Mouse (Mus musculus) forebrain, embryonic 16.5 days (tissue): ENCODE results near the gene Nipbl. TPM values are rescaled to one million over a fixed set of nuclear protein-coding genes. Genes with fewer than 3 reads are reported as not detected.

ENCODE experiments used
- ATAC-seq: fragments of 200-750 bp; cut with Nextera tagmentation; 2 replicates; pipeline ENCODE4 v1.8.0; 2017; ENCODE audit warnings: mild to moderate bottlenecking, moderate library complexity
- H3K27ac ChIP-seq: fragments of 300-500 bp; sonication (generic); 2 replicates; pipeline ENCODE4 v1.5.1; 2014; ENCODE audit warnings: low read length, control low read depth
- H3K27me3 ChIP-seq: fragments of 300-500 bp; sonication (generic); replicated peaks from 2 replicates; pipeline ENCODE4 v1.6.1; 2014; ENCODE audit warnings: low read length; ENCODE audit not compliant: control insufficient read depth, insufficient read depth
- H3K36me3 ChIP-seq: fragments of 300-500 bp; sonication (generic); 2 replicates; pipeline ENCODE4 v1.6.1; 2014; ENCODE audit not compliant: control insufficient read depth, insufficient read depth
- H3K4me1 ChIP-seq: fragments of 300-500 bp; sonication (generic); replicated peaks from 2 replicates; pipeline ENCODE4 v1.6.1; 2014; ENCODE audit warnings: low read length; ENCODE audit not compliant: control insufficient read depth, insufficient read depth
- H3K4me2 ChIP-seq: fragments of 300-500 bp; sonication (generic); 2 replicates; pipeline ENCODE4 v1.6.1; 2014; ENCODE audit warnings: mild to moderate bottlenecking, low read length, control low read depth
- H3K4me3 ChIP-seq: fragments of 300-500 bp; sonication (generic); replicated peaks from 2 replicates; pipeline ENCODE4 v1.5.1; 2014; ENCODE audit warnings: mild to moderate bottlenecking, low read length, control low read depth
- H3K9ac ChIP-seq: fragments of 300-500 bp; sonication (generic); replicated peaks from 2 replicates; pipeline ENCODE4 v1.6.1; 2014; ENCODE audit warnings: low read depth, low read length, control low read depth
- H3K9me3 ChIP-seq: fragments of 300-500 bp; sonication (generic); 2 replicates; pipeline ENCODE4 v1.6.1; 2016; ENCODE audit warnings: low read length; ENCODE audit not compliant: control insufficient read depth
- WGBS: fragments of 180-500 bp; shearing (Covaris S2); extraction: QIAGEN DNeasy Blood & Tissue Kit; methylation state at CpG from one replicate; pipeline ENCODE4 v1.1.7; 2014; 5-methylcytosine and 5-hydroxymethylcytosine counted together
- polyA plus RNA-seq: library from polyadenylated mRNA; unstranded; fragments of >200 nt; fragmentation: Nextera tagmentation; extraction: Ambion mirVana; gene quantifications from 2 replicates; pipeline ENCODE4 v1.2.1, GENCODE M21; 2015

Gene Nipbl
- polyA plus RNA-seq, 1 experiment from 2014 or later = 18.1 TPM

- Histone ChIP-seq H3K27me3 (no peaks in the 10 kb centered on the region), H3K27ac (no peak overlapping the region), H3K4me2 (no peak overlapping the region), H3K9me3 (no peaks in the 10 kb centered on the region), H3K4me1 (no peaks in the 10 kb centered on the region), H3K4me3 (no peak overlapping the region), H3K9ac (no peak overlapping the region), H3K36me3 (peaks cover 24% of the 10 kb centered on the region)
- WGBS = 98% methylated on average over 2 of the region's 2 CpGs
- ATAC-seq = no peak
These were observed 118.6 kb downstream of the Nipbl start for GRCm38 (mm10) chr15:8325629-8326028.

GRCm38 (mm10) chr15:8324833-8325232 is 119.4 kb downstream of the Nipbl start:
- Histone ChIP-seq H3K9ac (no peak overlapping the region), H3K27ac (no peak overlapping the region), H3K36me3 (peaks cover 24% of the 10 kb centered on the region), H3K9me3 (no peaks in the 10 kb centered on the region), H3K4me3 (no peak overlapping the region), H3K27me3 (no peaks in the 10 kb centered on the region), H3K4me1 (no peaks in the 10 kb centered on the region), H3K4me2 (no peak overlapping the region)
- no peak for ATAC-seq
- WGBS = 95% methylated on average over 2 of the region's 2 CpGs

GRCm38 (mm10) chr15:8324061-8324460 is 120.2 kb downstream of the Nipbl start:
- ATAC-seq = no peak
- H3K4me1 ChIP-seq = no peaks in the 10 kb centered on the region
- WGBS = 97% methylated on average over 4 of the region's 4 CpGs
- no peaks in the 10 kb centered on the region for H3K9me3 ChIP-seq
- H3K4me2 ChIP-seq = no peak overlapping the region
- H3K9ac ChIP-seq = no peak overlapping the region
- H3K4me3 ChIP-seq = no peak overlapping the region
- no peak overlapping the region for H3K27ac ChIP-seq
- H3K36me3 ChIP-seq = peaks cover 25% of the 10 kb centered on the region
- H3K27me3 ChIP-seq = no peaks in the 10 kb centered on the region

GRCm38 (mm10) chr15:8321491-8321890 is 122.8 kb downstream of the Nipbl start:
- no peaks in the 10 kb centered on the region for H3K9me3 ChIP-seq
- ATAC-seq = no peak
- H3K9ac ChIP-seq = no peak overlapping the region
- 92% methylated on average over 5 of the region's 5 CpGs for WGBS
- no peaks in the 10 kb centered on the region for H3K27me3 ChIP-seq
- no peaks in the 10 kb centered on the region for H3K4me1 ChIP-seq
- H3K27ac ChIP-seq = no peak overlapping the region
- H3K4me3 ChIP-seq = no peak overlapping the region
- H3K4me2 ChIP-seq = no peak overlapping the region
- H3K36me3 ChIP-seq = peaks cover 24% of the 10 kb centered on the region

GRCm38 (mm10) chr15:8319191-8319590 is 125.1 kb downstream of the Nipbl start:
- WGBS = 91% methylated on average over 5 of the region's 5 CpGs

GRCm38 (mm10) chr15:8317381-8317780 is 126.9 kb downstream of the Nipbl start:
- H3K4me1 ChIP-seq = no peaks in the 10 kb centered on the region
- H3K4me3 ChIP-seq = no peak overlapping the region
- H3K27me3 ChIP-seq = no peaks in the 10 kb centered on the region
- no peaks in the 10 kb centered on the region for H3K9me3 ChIP-seq
- WGBS = 89% methylated on average over 4 of the region's 4 CpGs
- H3K27ac ChIP-seq = no peak overlapping the region
- no peak for ATAC-seq
- H3K36me3 ChIP-seq = peaks cover 20% of the 10 kb centered on the region
- H3K4me2 ChIP-seq = no peak overlapping the region
- H3K9ac ChIP-seq = no peak overlapping the region

More at GRCm38 (mm10) chr15:8319191-8319590, 125.1 kb downstream of the Nipbl start:
- H3K4me2 ChIP-seq = no peak overlapping the region
- no peak overlapping the region for H3K9ac ChIP-seq
- ATAC-seq = no peak
- no peak overlapping the region for H3K27ac ChIP-seq
- H3K27me3 ChIP-seq = no peaks in the 10 kb centered on the region
- H3K4me1 ChIP-seq = no peaks in the 10 kb centered on the region
- peaks cover 19% of the 10 kb centered on the region for H3K36me3 ChIP-seq
- no peak overlapping the region for H3K4me3 ChIP-seq
- no peaks in the 10 kb centered on the region for H3K9me3 ChIP-seq

- Histone ChIP-seq H3K4me3 (no peak overlapping the region), H3K4me1 (no peaks in the 10 kb centered on the region), H3K4me2 (no peak overlapping the region), H3K36me3 (peaks cover 25% of the 10 kb centered on the region), H3K27ac (no peak overlapping the region), H3K9me3 (no peaks in the 10 kb centered on the region), H3K27me3 (no peaks in the 10 kb centered on the region), H3K9ac (no peak overlapping the region)
- ATAC-seq = no peak
- WGBS = 100% methylated on average over 1 of the region's 1 CpGs
These were observed 138.8 kb downstream of the Nipbl start for GRCm38 (mm10) chr15:8305474-8305873.

- H3K4me3 ChIP-seq = no peak overlapping the region
- no peaks in the 10 kb centered on the region for H3K27me3 ChIP-seq
- H3K4me2 ChIP-seq = no peak overlapping the region
- peaks cover 33% of the 10 kb centered on the region for H3K36me3 ChIP-seq
- no peaks in the 10 kb centered on the region for H3K4me1 ChIP-seq
- no peak overlapping the region for H3K27ac ChIP-seq
- no peak overlapping the region for H3K9ac ChIP-seq
- no peaks in the 10 kb centered on the region for H3K9me3 ChIP-seq
- ATAC-seq = no peak
- WGBS = 94% methylated on average over 10 of the region's 10 CpGs
These were observed 141.3 kb downstream of the Nipbl start for GRCm38 (mm10) chr15:8302944-8303343.

- no peak overlapping the region for H3K4me3 ChIP-seq
- no peaks in the 10 kb centered on the region for H3K9me3 ChIP-seq
- H3K27ac ChIP-seq = no peak overlapping the region
- H3K9ac ChIP-seq = no peak overlapping the region
- no peak for ATAC-seq
- H3K4me2 ChIP-seq = no peak overlapping the region
- WGBS = 93% methylated on average over 6 of the region's 6 CpGs
- H3K27me3 ChIP-seq = no peaks in the 10 kb centered on the region
- H3K36me3 ChIP-seq = peaks cover 52% of the 10 kb centered on the region
- no peaks in the 10 kb centered on the region for H3K4me1 ChIP-seq
These were observed 150.1 kb downstream of the Nipbl start for GRCm38 (mm10) chr15:8294150-8294549.

GRCm38 (mm10) chr15:8291251-8291650 is 153.0 kb downstream of the Nipbl start:
- peaks cover 44% of the 10 kb centered on the region for H3K36me3 ChIP-seq
- H3K4me3 ChIP-seq = no peak overlapping the region
- WGBS = 77% methylated on average over 14 of the region's 14 CpGs
- no peak overlapping the region for H3K9ac ChIP-seq
- no peaks in the 10 kb centered on the region for H3K9me3 ChIP-seq
- no peak overlapping the region for H3K4me2 ChIP-seq
- no peaks in the 10 kb centered on the region for H3K27me3 ChIP-seq
- no peak overlapping the region for H3K27ac ChIP-seq
- ATAC-seq = no peak; the same call in 1 of the 2 replicates
- H3K4me1 ChIP-seq = no peaks in the 10 kb centered on the region
